ENCODE assay signal across 10 mouse cellular contexts in genomic region chr7:98437629-98438028, GRCm38 (mm10). TPM values are rescaled to one million over a fixed set of nuclear protein-coding genes. Genes with fewer than 3 reads are reported as not detected.
DNase-seq lines count a peak whose midpoint lies in the region; ATAC-seq and TF ChIP-seq lines count a peak whose summit lies in the region.
"Had no signal": no experiment of that assay in that cellular context is flagged by ENCODE, and none has a peak within 500 bp of the region (broad histone marks: within the 10 kb centered on the region; RNA-seq: fewer than 3 reads in every experiment).

No protein-coding gene starts in this region.

- TF ChIP-seq EP300 in liver, postnatal 0 days (IDR thresholded peaks at IDR 0.05; ENCODE audit: low read depth) = no peak

- H3K79me3 ChIP-seq in C2C12 (ENCODE audit: low read depth) = no peaks in the 10 kb centered on the region

- H3K27me3 ChIP-seq in kidney, adult 2 months (replicated peaks; ENCODE audit: control insufficient read depth, insufficient read depth, low read length) = no peaks in the 10 kb centered on the region
- no peaks in the 10 kb centered on the region for H3K27me3 ChIP-seq in kidney, embryonic 15.5 days
- peaks cover 13% of the 10 kb centered on the region for H3K27me3 ChIP-seq in C2C12 (ENCODE audit: control insufficient read depth, insufficient read depth, insufficient read length)
- H3K27me3 ChIP-seq in liver, postnatal 0 days (ENCODE audit: insufficient read depth, low read length) = no peaks in the 10 kb centered on the region

- H3K9me3 ChIP-seq in kidney, embryonic 15.5 days (replicated peaks) = no peaks in the 10 kb centered on the region
- H3K9me3 ChIP-seq in ES-E14 (ENCODE audit: control insufficient read depth, insufficient read depth, low read depth, low read length) = no peaks in the 10 kb centered on the region
- H3K9me3 ChIP-seq in liver, postnatal 0 days (ENCODE audit: low read length) = no peaks in the 10 kb centered on the region
- H3K9me3 ChIP-seq: heart, embryonic 13.5 days had no signal

- peak; percentile 77 for TF ChIP-seq CTCF in kidney, adult 2 months (conservative IDR thresholded peaks at IDR 0.05; ENCODE audit: insufficient read depth, insufficient read length, low read depth, low read length)
- peak; percentile 15 for TF ChIP-seq CTCF in C2C12 (IDR thresholded peaks at IDR 0.05; ENCODE audit: control insufficient read depth, insufficient read depth, insufficient read length)
- peak; percentile 73 for TF ChIP-seq CTCF in liver, postnatal 0 days (IDR thresholded peaks at IDR 0.05; ENCODE audit: low read depth)

- no peak overlapping the region for H3K4me3 ChIP-seq in kidney, adult 2 months (ENCODE audit: insufficient read depth, low read depth, low read length)
- H3K4me3 ChIP-seq in kidney, embryonic 15.5 days (replicated peaks) = no peak overlapping the region
- H3K4me3 ChIP-seq in C2C12 (ENCODE audit: insufficient read depth, poor library complexity, severe bottlenecking) (no peak overlapping the region), ES-E14 (ENCODE audit: insufficient read depth in 1 of 2, low read depth in 1 of 2, low read length in 2 of 2, poor library complexity in 1 of 2, severe bottlenecking in 1 of 2) (no peak overlapping the region)
- no peak overlapping the region for H3K4me3 ChIP-seq in liver, postnatal 0 days (ENCODE audit: low read depth, low read length)
- H3K4me3 ChIP-seq: heart, embryonic 13.5 days had no signal

- no peak for ATAC-seq in kidney, embryonic 15.5 days (replicated peaks; ENCODE audit: low FRiP score)
- ATAC-seq in liver, postnatal 0 days = no peak

- no peaks in the 10 kb centered on the region for H3K79me2 ChIP-seq in C2C12 (ENCODE audit: control insufficient read depth, insufficient read depth)

- no peaks in the 10 kb centered on the region for H3K36me3 ChIP-seq in kidney, adult 2 months (ENCODE audit: control insufficient read depth, insufficient read depth, low read length)
- H3K36me3 ChIP-seq in kidney, embryonic 15.5 days = no peaks in the 10 kb centered on the region
- H3K36me3 ChIP-seq in C2C12 (ENCODE audit: control insufficient read depth, insufficient read depth) (no peaks in the 10 kb centered on the region), ES-E14 (ENCODE audit: control insufficient read depth, insufficient read depth, low read length, poor library complexity, severe bottlenecking) (no peaks in the 10 kb centered on the region)
- H3K36me3 ChIP-seq in liver, postnatal 0 days (replicated peaks; ENCODE audit: insufficient read depth, low read length) = no peaks in the 10 kb centered on the region
- H3K36me3 ChIP-seq: heart, embryonic 13.5 days had no signal

- H3ac ChIP-seq in C2C12 (ENCODE audit: control insufficient read depth, insufficient read length, low read depth) = no peak overlapping the region

- H3K27ac ChIP-seq in kidney, adult 2 months (ENCODE audit: insufficient read depth, low read depth, low read length) = no peak overlapping the region
- H3K27ac ChIP-seq in kidney, embryonic 15.5 days = no peak overlapping the region
- H3K27ac ChIP-seq in ES-E14 (ENCODE audit: insufficient read depth, low read depth, low read length, poor library complexity, severe bottlenecking) = no peak overlapping the region
- H3K27ac ChIP-seq in liver, postnatal 0 days (ENCODE audit: low read depth) = no peak overlapping the region
- H3K27ac ChIP-seq: heart, embryonic 13.5 days had no signal

- in situ Hi-C loops in ES-E14 (cut with MboI; ENCODE audit: low sequenced_read_pairs in 2 of 2, unreplicated experiment in 2 of 2) = loop anchor here in 1 of 2 experiments (10.0 kb wide), 1 partner anchor 93 kb away; no protein-coding TSS in a partner anchor

- H3K4me2 ChIP-seq in kidney, embryonic 15.5 days = no peak overlapping the region
- no peak overlapping the region for H3K4me2 ChIP-seq in liver, postnatal 0 days (ENCODE audit: low read depth, low read length)
- H3K4me2 ChIP-seq: heart, embryonic 13.5 days had no signal

- no peak overlapping the region for H3K9ac ChIP-seq in kidney, embryonic 15.5 days
- H3K9ac ChIP-seq in ES-E14 (ENCODE audit: insufficient read depth, low read depth, low read length, poor library complexity, severe bottlenecking) = no peak overlapping the region
- no peak overlapping the region for H3K9ac ChIP-seq in liver, postnatal 0 days (replicated peaks)
- H3K9ac ChIP-seq: heart, embryonic 13.5 days had no signal

- WGBS in kidney, adult 2 months = 40% methylated on average over 9 of the region's 9 CpGs
- WGBS in kidney, embryonic 15.5 days = 29% methylated on average over 9 of the region's 9 CpGs
- WGBS in liver, postnatal 0 days (ENCODE audit: insufficient replicate concordance) = 32% methylated on average over 9 of the region's 9 CpGs

- DNase-seq in kidney, adult 2 months = peak; percentile 23
- peak; percentile 72 for DNase-seq in ES-E14 (ENCODE audit: low read depth, low spot score)
- peak; percentile 76 to 85 for DNase-seq in cerebellum, postnatal 14 days
- DNase-seq in liver, postnatal 0 days = peak; percentile 54
- peak; percentile 69 for DNase-seq in thymus, postnatal 14 days
- DNase-seq in layer of hippocampus, adult 11-12 months (ENCODE audit: low spot score) = no peak

- TF ChIP-seq POLR2A in kidney, adult 2 months (IDR thresholded peaks at IDR 0.05; ENCODE audit: low read depth, low read length) = no peak

- no peaks in the 10 kb centered on the region for H3K4me1 ChIP-seq in kidney, adult 2 months (ENCODE audit: control insufficient read depth, insufficient read depth, low read length)
- H3K4me1 ChIP-seq in kidney, embryonic 15.5 days = no peaks in the 10 kb centered on the region
- no peaks in the 10 kb centered on the region for H3K4me1 ChIP-seq in ES-E14 (ENCODE audit: control insufficient read depth in 2 of 2, insufficient read depth in 2 of 2, low read length in 2 of 2, poor library complexity in 1 of 2)
- no peaks in the 10 kb centered on the region for H3K4me1 ChIP-seq in liver, postnatal 0 days (ENCODE audit: insufficient read depth)

TF ChIP-seq in C2C12, 6 proteins besides CTCF, POLR2A, EP300 and RAD21:
- TF ChIP-seq USF1 (IDR thresholded peaks at IDR 0.05; ENCODE audit: low read depth) (no peak), FOSL1 (IDR thresholded peaks at IDR 0.05; ENCODE audit: insufficient read depth, low read length, poor library complexity, severe bottlenecking) (no peak), CEBPB (IDR thresholded peaks at IDR 0.05; ENCODE audit: low read depth) (no peak), MYOG (IDR thresholded peaks at IDR 0.05; ENCODE audit: control insufficient read depth, extremely low read depth, insufficient read length) (no peak), MAX (IDR thresholded peaks at IDR 0.05) (no peak), MYOD1 (IDR thresholded peaks at IDR 0.05; ENCODE audit: control insufficient read depth, insufficient read length, low read depth) (no peak)

TF ChIP-seq in ES-E14, 5 proteins besides CTCF, POLR2A, EP300 and RAD21:
- TF ChIP-seq ZNF384 (IDR thresholded peaks at IDR 0.05; ENCODE audit: low read depth, low read length) = no peak
- TF ChIP-seq ZC3H11A (IDR thresholded peaks at IDR 0.05; ENCODE audit: borderline replicate concordance, low read depth, low read length) = peak; percentile 42; the same call in 1 of the 2 replicates
- no peak for TF ChIP-seq CHD2 (IDR thresholded peaks at IDR 0.05; ENCODE audit: low read depth, low read length)

RNA-seq across cellular contexts. Expression of gene Gucy2d, which starts 2.6 kb away (rescaled TPM):
- not detected in 2 replicates for polyA plus RNA-seq in kidney, adult 2 months (2012; rRNA removed)
- 0.10 TPM in 1 of 2 replicates, not detected in the other for polyA plus RNA-seq in kidney, embryonic 15.5 days (2015; fragmentation: Nextera tagmentation; extraction: Ambion mirVana)
- not detected for polyA plus RNA-seq in C2C12 (2012; fragmentation: generic; extraction: Trizol)
- total RNA-seq in ES-E14 (2012; rRNA removed) = not detected in 2 replicates
- polyA plus RNA-seq in liver, postnatal 0 days (2015; fragmentation: Nextera tagmentation; extraction: Ambion mirVana) = not detected in 2 replicates
- polyA plus RNA-seq: heart, embryonic 13.5 days; lung, embryonic 16.5 days had no signal

RNA-seq across cellular contexts. Expression of gene Lrrc32, which starts 51.5 kb away (rescaled TPM):
- 22.1 and 24.7 TPM in 2 replicates for polyA plus RNA-seq in kidney, adult 2 months (2012; rRNA removed)
- 12.7 and 16.9 TPM in 2 replicates for polyA plus RNA-seq in kidney, embryonic 15.5 days (2015; fragmentation: Nextera tagmentation; extraction: Ambion mirVana)
- 0.01 TPM for polyA plus RNA-seq in C2C12 (2012; fragmentation: generic; extraction: Trizol)
- total RNA-seq in ES-E14 (2012; rRNA removed) = 0.48 and 0.62 TPM in 2 replicates
- 6.1 and 6.2 TPM in 2 replicates for polyA plus RNA-seq in liver, postnatal 0 days (2015; fragmentation: Nextera tagmentation; extraction: Ambion mirVana)

Comparison
In these comparisons a context has a peak if more than half of its experiments do, and no peak if none do; other contexts are left out.
1. CTCF ChIP-seq: peak in every context shown above with its lines; median percentile 77 in kidney, adult 2 months; 73 in liver, postnatal 0 days; 15 in C2C12.